Mouse (Mus musculus): ENCODE data around the gene Ccdc136. TPM values are rescaled to one million over a fixed set of nuclear protein-coding genes. Genes with fewer than 3 reads are reported as not detected.
"Not testable (repeated sequence)": the region's sequence is repeated elsewhere in the genome, so short reads cannot be mapped to it uniquely, and the experiment has no call there.

Ccdc136 gene
- total RNA-seq (2014; rRNA removed): 58.1 and 79.4 TPM in 2 replicates
- polyA plus RNA-seq (2015; fragmentation: Nextera tagmentation; extraction: Ambion mirVana): 56.4 and 62.0 TPM in 2 replicates

GRCm38 (mm10) chr6:29395910-29396713 is at the start of gene Ccdc136:
Ccdc136 (plus strand) TSS chr6:29396309.
- peak within 1 kb of the TSS; percentile 61 for H3K4me3 ChIP-seq (ENCODE audit: low read length)
- peak within 1 kb of the TSS; percentile 66 for H3K27ac ChIP-seq
- H3K36me3 ChIP-seq (ENCODE audit: insufficient read depth, low read length): no peaks in the 10 kb centered on the region
- DNase-seq (ENCODE audit: low spot score): peak; percentile 78
- under 1% methylated on average over 41 of the region's 49 CpGs for WGBS
- no peaks in the 10 kb centered on the region for H3K9me3 ChIP-seq (ENCODE audit: low read length)
- H3K4me2 ChIP-seq (ENCODE audit: low read depth, low read length): peak within 1 kb of the TSS; percentile 89
- peak; percentile 92 for ATAC-seq
- no peak for TF ChIP-seq CTCF (IDR thresholded peaks at IDR 0.05; ENCODE audit: low read depth)
- no peaks in the 10 kb centered on the region for H3K4me1 ChIP-seq (ENCODE audit: insufficient read depth, low read length)
- no peaks in the 10 kb centered on the region for H3K27me3 ChIP-seq (ENCODE audit: insufficient read depth, low read length)
- peak within 1 kb of the TSS; percentile 61 for H3K9ac ChIP-seq (replicated peaks; ENCODE audit: low read length)

GRCm38 (mm10) chr6:29346512-29346911 is 49.6 kb upstream of the Ccdc136 start:
- WGBS: 89% methylated on average over 2 of the region's 2 CpGs
- not testable (repeated sequence) for H3K4me3 ChIP-seq (ENCODE audit: low read length); H3K27me3 ChIP-seq (ENCODE audit: insufficient read depth, low read length); DNase-seq (ENCODE audit: low spot score); H3K9me3 ChIP-seq (ENCODE audit: low read length); H3K27ac ChIP-seq; ATAC-seq; H3K36me3 ChIP-seq (ENCODE audit: insufficient read depth, low read length); H3K4me1 ChIP-seq (ENCODE audit: insufficient read depth, low read length); H3K9ac ChIP-seq (replicated peaks; ENCODE audit: low read length); H3K4me2 ChIP-seq (ENCODE audit: low read depth, low read length)

GRCm38 (mm10) chr6:29347189-29347588 is 48.9 kb upstream of the Ccdc136 start:
- DNase-seq (ENCODE audit: low spot score) (peak; percentile 3), ATAC-seq (no peak)

GRCm38 (mm10) chr6:29347665-29348370 is 48.3 kb upstream of the Ccdc136 start, which contains the start of gene Calu:
Calu (plus strand) TSS chr6:29348069.
- TF ChIP-seq CTCF (IDR thresholded peaks at IDR 0.05; ENCODE audit: low read depth): no peak
- Histone ChIP-seq H3K9me3 (ENCODE audit: low read length) (no peaks in the 10 kb centered on the region), H3K4me3 (ENCODE audit: low read length) (peak within 1 kb of the TSS; percentile 80), H3K27ac (peak within 1 kb of the TSS; percentile 78), H3K9ac (replicated peaks; ENCODE audit: low read length) (peak within 1 kb of the TSS; percentile 73), H3K27me3 (ENCODE audit: insufficient read depth, low read length) (no peaks in the 10 kb centered on the region), H3K36me3 (ENCODE audit: insufficient read depth, low read length) (no peaks in the 10 kb centered on the region), H3K4me2 (ENCODE audit: low read depth, low read length) (peak within 1 kb of the TSS; percentile 89), H3K4me1 (ENCODE audit: insufficient read depth, low read length) (peaks cover 6% of the 10 kb centered on the region; the same call in 1 of the 2 replicates)
- ATAC-seq (peak; percentile 100), DNase-seq (ENCODE audit: low spot score) (peak; percentile 100)
- WGBS: under 1% methylated on average over 55 of the region's 55 CpGs

More at GRCm38 (mm10) chr6:29347189-29347588, 48.9 kb upstream of the Ccdc136 start:
- H3K4me3 ChIP-seq (ENCODE audit: low read length): peak overlapping the region; percentile 80
- H3K36me3 ChIP-seq (ENCODE audit: insufficient read depth, low read length): no peaks in the 10 kb centered on the region
- H3K27me3 ChIP-seq (ENCODE audit: insufficient read depth, low read length): no peaks in the 10 kb centered on the region
- H3K4me2 ChIP-seq (ENCODE audit: low read depth, low read length): peak overlapping the region; percentile 75
- peaks cover 6% of the 10 kb centered on the region; the same call in 1 of the 2 replicates for H3K4me1 ChIP-seq (ENCODE audit: insufficient read depth, low read length)
- no peaks in the 10 kb centered on the region for H3K9me3 ChIP-seq (ENCODE audit: low read length)
- H3K9ac ChIP-seq (replicated peaks; ENCODE audit: low read length): peak overlapping the region; percentile 73
- peak overlapping the region; percentile 78 for H3K27ac ChIP-seq
- WGBS: 29% methylated on average over 7 of the region's 7 CpGs
- no peak for TF ChIP-seq CTCF (IDR thresholded peaks at IDR 0.05; ENCODE audit: low read depth)

GRCm38 (mm10) chr6:29348371-29348724 is 47.8 kb upstream of the Ccdc136 start:
- H3K4me3 ChIP-seq (ENCODE audit: low read length): peak overlapping the region; percentile 80
- H3K36me3 ChIP-seq (ENCODE audit: insufficient read depth, low read length): no peaks in the 10 kb centered on the region
- DNase-seq (ENCODE audit: low spot score) (no peak), ATAC-seq (no peak)
- H3K9me3 ChIP-seq (ENCODE audit: low read length): no peaks in the 10 kb centered on the region
- H3K4me2 ChIP-seq (ENCODE audit: low read depth, low read length): peak overlapping the region; percentile 89
- H3K4me1 ChIP-seq (ENCODE audit: insufficient read depth, low read length): peaks cover 6% of the 10 kb centered on the region; the same call in 1 of the 2 replicates
- H3K9ac ChIP-seq (replicated peaks; ENCODE audit: low read length): peak overlapping the region; percentile 73
- WGBS: under 1% methylated on average over 15 of the region's 15 CpGs
- no peak for TF ChIP-seq CTCF (IDR thresholded peaks at IDR 0.05; ENCODE audit: low read depth)
- peak overlapping the region; percentile 59; the same call in 1 of the 2 replicates for H3K27ac ChIP-seq
- H3K27me3 ChIP-seq (ENCODE audit: insufficient read depth, low read length): no peaks in the 10 kb centered on the region

- Histone ChIP-seq H3K4me1 (ENCODE audit: insufficient read depth, low read length) (peaks cover 6% of the 10 kb centered on the region; the same call in 1 of the 2 replicates), H3K4me2 (ENCODE audit: low read depth, low read length) (no peak overlapping the region), H3K27me3 (ENCODE audit: insufficient read depth, low read length) (no peaks in the 10 kb centered on the region), H3K9ac (replicated peaks; ENCODE audit: low read length) (no peak overlapping the region), H3K4me3 (ENCODE audit: low read length) (no peak overlapping the region), H3K36me3 (ENCODE audit: insufficient read depth, low read length) (no peaks in the 10 kb centered on the region), H3K9me3 (ENCODE audit: low read length) (no peaks in the 10 kb centered on the region), H3K27ac (no peak overlapping the region)
- DNase-seq (ENCODE audit: low spot score): no peak
- no peak for ATAC-seq
- peak; percentile 31 for TF ChIP-seq CTCF (IDR thresholded peaks at IDR 0.05; ENCODE audit: low read depth)
Measured at GRCm38 (mm10) chr6:29351613-29352012, 44.5 kb upstream of the Ccdc136 start.
